Mouse (Mus musculus): ENCODE data around the gene Tnfsf13. TPM values are rescaled to one million over a fixed set of nuclear protein-coding genes. Genes with fewer than 3 reads are reported as not detected.
A peak's percentile ranks its signal among the peaks of the same experiment; 100 is the strongest.

The Tnfsf13 gene
- total RNA-seq, 4 experiments from 2014 or later = 2.9 to 3.8 (median 3.2) TPM

DNA sequence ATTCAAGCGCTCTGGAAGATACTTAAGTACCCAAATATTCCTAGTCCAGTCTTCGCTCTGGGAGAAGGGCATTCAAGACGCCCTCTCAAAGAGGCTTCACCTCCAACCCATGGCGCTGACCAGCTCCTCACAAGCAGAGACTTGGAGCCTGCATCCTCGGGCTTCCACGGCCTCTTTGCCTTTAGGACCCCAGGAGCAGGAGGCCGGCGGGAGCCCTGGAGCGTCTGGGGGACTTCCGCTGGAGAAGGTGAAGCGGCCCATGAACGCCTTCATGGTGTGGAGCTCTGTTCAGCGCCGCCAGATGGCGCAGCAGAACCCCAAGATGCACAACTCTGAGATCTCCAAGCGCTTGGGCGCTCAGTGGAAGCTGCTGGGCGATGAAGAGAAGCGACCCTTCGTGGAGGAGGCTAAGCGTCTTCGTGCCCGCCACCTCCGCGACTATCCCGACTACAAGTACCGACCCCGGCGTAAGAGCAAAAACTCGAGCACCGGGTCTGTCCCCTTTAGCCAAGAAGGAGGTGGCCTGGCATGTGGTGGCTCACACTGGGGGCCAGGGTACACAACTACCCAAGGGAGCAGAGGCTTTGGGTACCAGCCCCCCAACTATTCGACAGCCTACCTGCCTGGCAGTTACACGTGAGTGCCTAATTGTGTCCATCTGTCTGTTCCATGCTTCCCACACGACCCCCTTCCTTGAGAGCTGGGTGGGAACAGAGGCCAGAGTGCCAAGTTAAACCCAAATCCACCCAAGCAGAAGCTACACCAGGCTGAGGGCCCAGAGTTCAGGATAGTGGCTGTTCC, 30.1 kb downstream of the Tnfsf13 start, which contains the start of gene Sox15:
TSS of gene Sox15 (plus strand) at position 51 of the 801 bp plus-strand sequence.
- peak in 1 of 2 experiments; percentile 72 for DNase-seq (ENCODE audit: low spot score in 2 of 2)

DNA sequence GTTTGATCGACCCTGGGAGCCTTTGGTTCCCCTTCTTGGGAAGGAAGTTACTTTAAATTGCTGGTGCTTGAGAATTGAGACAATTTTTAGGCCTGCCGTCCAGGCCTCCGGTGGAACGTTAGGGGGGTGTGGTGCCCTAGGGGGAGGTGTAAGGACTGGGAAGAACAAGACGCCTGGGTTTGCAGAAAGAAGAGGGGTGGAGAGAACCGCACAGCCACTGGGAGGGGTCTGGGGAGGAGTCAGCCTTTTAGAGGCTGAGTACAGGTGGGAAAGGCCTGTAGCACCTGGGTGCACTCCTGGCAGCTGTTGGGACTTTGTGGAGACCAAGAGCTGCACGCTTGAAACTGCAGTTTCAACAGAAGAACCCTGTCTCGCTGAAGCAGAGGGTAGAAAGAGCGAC, 30.8 kb downstream of the Tnfsf13 start:
- no peak for DNase-seq (ENCODE audit: low spot score in 2 of 2)

DNA sequence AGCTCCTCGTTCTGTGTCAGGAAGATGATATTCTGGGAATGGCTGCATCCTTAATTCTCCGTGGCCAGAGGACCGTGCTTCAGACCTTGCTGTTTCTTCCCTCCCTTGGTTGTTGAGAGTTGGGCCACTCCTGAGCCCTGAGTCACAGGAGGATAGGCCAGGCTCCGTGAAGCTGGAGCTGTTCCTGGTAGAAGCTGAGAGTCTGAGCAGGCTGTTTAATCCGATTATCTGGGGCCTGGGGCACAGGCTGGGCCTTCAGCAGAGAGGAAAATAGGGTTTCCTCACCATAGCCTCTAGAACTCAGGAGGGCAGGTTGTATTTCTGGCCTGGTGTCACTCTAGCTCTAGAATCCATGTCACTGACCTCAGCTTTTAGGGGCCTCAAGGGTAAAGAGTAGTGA, 32.2 kb downstream of the Tnfsf13 start:
- DNase-seq (ENCODE audit: low spot score in 2 of 2) = no peak

- DNase-seq (ENCODE audit: low spot score in 2 of 2) = no peak
Measured at GRCm38 (mm10) chr11:69645860-69646259, 39.7 kb downstream of the Tnfsf13 start.

GRCm38 (mm10) chr11:69635471-69635870, 50.1 kb downstream of the Tnfsf13 start:
- no peak for DNase-seq (ENCODE audit: low spot score in 2 of 2)

GRCm38 (mm10) chr11:69633128-69633866, 52.3 kb downstream of the Tnfsf13 start:
- DNase-seq (ENCODE audit: low spot score in 2 of 2) = no peak

Small RNA genes lying within 50 kb of the gene (microRNA-seq; reads per million reads assigned to microRNA genes)
- gene Mir1934 = 2.9 to 8.8 reads per million in 2 experiments
- gene Mir467f = 0 reads per million in 2 experiments

Other genes with a start within 250 kb of the Tnfsf13 start
- 1 to 10 TPM; 3.1 to 6.3 (median 5.0) TPM for gene Dnah2, start 136.7 kb downstream of the Tnfsf13 start, total RNA-seq (2022)
- 100 to 1,000 TPM; 115 to 132 (median 124) TPM for gene Efnb3, start 125.6 kb downstream of the Tnfsf13 start, total RNA-seq (2022)
- gene Wrap53, start 105.5 kb downstream of the Tnfsf13 start, total RNA-seq (2022) = 10 to 100 TPM; 12.2 to 17.8 (median 12.3) TPM
- gene Trp53, start 105.4 kb downstream of the Tnfsf13 start, total RNA-seq (2022) = 10 to 100 TPM; 27.7 to 36.7 (median 33.7) TPM
- 100 to 1,000 TPM; 386 to 493 (median 443) TPM for gene Atp1b2, start 79.8 kb downstream of the Tnfsf13 start, total RNA-seq (2022)
- gene Shbg, start 67.9 kb downstream of the Tnfsf13 start, total RNA-seq (2022) = under 1 TPM in 2 of 4 experiments, not detected in 2; 0.59 to 0.92 TPM
- 10 to 100 TPM; 13.3 to 19.2 (median 14.8) TPM for gene Sat2, start 63.8 kb downstream of the Tnfsf13 start, total RNA-seq (2022)
- 100 to 1,000 TPM; 132 to 154 (median 139) TPM for gene Fxr2, start 52.8 kb downstream of the Tnfsf13 start, total RNA-seq (2022)
- gene Sox15, start 30.5 kb downstream of the Tnfsf13 start, total RNA-seq (2022) = not detected
- gene Mpdu1, start 23.1 kb downstream of the Tnfsf13 start, total RNA-seq (2022) = 10 to 100 TPM; 51.3 to 60.6 (median 56.8) TPM
- 100 to 1,000 TPM in 1 of 4 experiments, 10 to 100 TPM in 3; 10.8 to 113 (median 55.2) TPM for gene Cd68, start 19.6 kb downstream of the Tnfsf13 start, total RNA-seq (2022)
- gene Eif4a1, start 13.4 kb downstream of the Tnfsf13 start, total RNA-seq (2022) = 100 to 1,000 TPM; 319 to 328 (median 325) TPM
- 100 to 1,000 TPM in 3 of 4 experiments, 10 to 100 TPM in 1; 82.9 to 123 (median 105) TPM for gene Senp3, start 3.7 kb downstream of the Tnfsf13 start, total RNA-seq (2022)
- 10 to 100 TPM in 3 of 4 experiments, 1 to 10 TPM in 1; 9.5 to 17.3 (median 14.4) TPM for gene Tnfsf12, start 10.1 kb upstream of the Tnfsf13 start, total RNA-seq (2022)
- gene Tnfsfm13, start 10.3 kb upstream of the Tnfsf13 start, total RNA-seq (2022) = 1 to 10 TPM in 3 of 4 experiments, under 1 TPM in 1; 0.83 to 2.2 (median 1.3) TPM
- gene Polr2a, start 72.9 kb upstream of the Tnfsf13 start, total RNA-seq (2022) = 10 to 100 TPM; 53.8 to 60.8 (median 59.1) TPM
- gene Slc35g3, start 76.2 kb upstream of the Tnfsf13 start, total RNA-seq (2022) = not detected
- gene Zbtb4, start 80.1 kb upstream of the Tnfsf13 start, total RNA-seq (2022) = 100 to 1,000 TPM; 121 to 145 (median 129) TPM
- gene Chrnb1, start 110.2 kb upstream of the Tnfsf13 start, total RNA-seq (2022) = 1 to 10 TPM in 3 of 4 experiments, under 1 TPM in 1; 0.49 to 2.2 (median 1.1) TPM
- 10 to 100 TPM; 26.1 to 36.5 (median 30.6) TPM for gene Fgf11, start 116.1 kb upstream of the Tnfsf13 start, total RNA-seq (2022)
- under 1 TPM in 2 of 4 experiments, not detected in 2; 0.17 to 0.47 TPM for gene Tmem102, start 119.8 kb upstream of the Tnfsf13 start, total RNA-seq (2022)
- gene Gm39566, start 129.5 kb upstream of the Tnfsf13 start, total RNA-seq (2022) = not detected
- not detected for gene Spem2, start 132.7 kb upstream of the Tnfsf13 start, total RNA-seq (2022)
- under 1 TPM in 2 of 4 experiments, not detected in 2; 0.31 to 0.75 TPM for gene Spem1, start 136.4 kb upstream of the Tnfsf13 start, total RNA-seq (2022)
- gene Nlgn2, start 152.0 kb upstream of the Tnfsf13 start, total RNA-seq (2022) = 100 to 1,000 TPM; 189 to 200 (median 199) TPM
- gene Tmem256, start 152.7 kb upstream of the Tnfsf13 start, total RNA-seq (2022) = 100 to 1,000 TPM; 113 to 131 (median 121) TPM
- 10 to 100 TPM; 17.1 to 21.8 (median 20.0) TPM for gene Plscr3, start 160.6 kb upstream of the Tnfsf13 start, total RNA-seq (2022)
- not detected for gene Tnk1, start 172.9 kb upstream of the Tnfsf13 start, total RNA-seq (2022)
- gene Tmem95, start 192.2 kb upstream of the Tnfsf13 start, total RNA-seq (2022) = not detected
- gene Kctd11, start 195.6 kb upstream of the Tnfsf13 start, total RNA-seq (2022) = 1 to 10 TPM; 1.4 to 2.8 (median 1.6) TPM
- gene Acap1, start 209.8 kb upstream of the Tnfsf13 start, total RNA-seq (2022) = under 1 TPM in 2 of 4 experiments, not detected in 2; 0.14 to 0.34 TPM
- under 1 TPM in 2 of 4 experiments, not detected in 2; 0.64 to 0.72 TPM for gene 2810408A11Rik, start 215.2 kb upstream of the Tnfsf13 start, total RNA-seq (2022)
- 100 to 1,000 TPM in 3 of 4 experiments, 10 to 100 TPM in 1; 92.4 to 126 (median 112) TPM for gene Neurl4, start 215.3 kb upstream of the Tnfsf13 start, total RNA-seq (2022)
- gene Gps2, start 228.1 kb upstream of the Tnfsf13 start, total RNA-seq (2022) = 10 to 100 TPM; 28.2 to 44.5 (median 38.4) TPM
- 100 to 1,000 TPM; 395 to 425 (median 420) TPM for gene Eif5a, start 236.2 kb upstream of the Tnfsf13 start, total RNA-seq (2022)